Mouse (Mus musculus): Measurements from ENCODE around the gene Lad1.
A peak's percentile ranks its signal among the peaks of the same experiment; 100 is the strongest.

The Lad1 gene

GRCm38 (mm10) chr1:135794216-135795134, 23.9 kb upstream of the Lad1 start:
- Histone ChIP-seq H3K27me3 (ENCODE audit: insufficient read depth, low read length) (peaks cover 27% of the 10 kb centered on the region), H3K9me3 (ENCODE audit: low read length) (peaks cover 12% of the 10 kb centered on the region), H3K4me3 (replicated peaks; ENCODE audit: low read length) (peak overlapping the region; percentile 69), H3K36me3 (ENCODE audit: insufficient read depth, low read length) (no peaks in the 10 kb centered on the region), H3K4me1 (replicated peaks; ENCODE audit: low read depth, low read length) (peaks cover 63% of the 10 kb centered on the region)
- no peak for TF ChIP-seq CTCF (conservative IDR thresholded peaks at IDR 0.05; ENCODE audit: low read length)
- TF ChIP-seq POU5F1 (IDR thresholded peaks at IDR 0.05; ENCODE audit: borderline replicate concordance, low read length), result no peak
- no peak for TF ChIP-seq NANOG (IDR thresholded peaks at IDR 0.05; ENCODE audit: borderline replicate concordance, low read length)

- TF ChIP-seq NANOG (IDR thresholded peaks at IDR 0.05; ENCODE audit: borderline replicate concordance, low read length), result no peak
- no peak for TF ChIP-seq POU5F1 (IDR thresholded peaks at IDR 0.05; ENCODE audit: borderline replicate concordance, low read length)
- no peak for TF ChIP-seq CTCF (conservative IDR thresholded peaks at IDR 0.05; ENCODE audit: low read length)
- Histone ChIP-seq H3K4me1 (replicated peaks; ENCODE audit: low read depth, low read length) (peaks cover 25% of the 10 kb centered on the region), H3K36me3 (ENCODE audit: insufficient read depth, low read length) (no peaks in the 10 kb centered on the region), H3K9me3 (ENCODE audit: low read length) (peaks cover 12% of the 10 kb centered on the region), H3K4me3 (replicated peaks; ENCODE audit: low read length) (no peak overlapping the region), H3K27me3 (ENCODE audit: insufficient read depth, low read length) (peaks cover 37% of the 10 kb centered on the region)
Observed at GRCm38 (mm10) chr1:135798492-135798891, 19.9 kb upstream of the Lad1 start.

GRCm38 (mm10) chr1:135799109-135799627, 19.2 kb upstream of the Lad1 start:
- Histone ChIP-seq H3K4me1 (replicated peaks; ENCODE audit: low read depth, low read length) (peaks cover 19% of the 10 kb centered on the region), H3K27me3 (ENCODE audit: insufficient read depth, low read length) (peaks cover 35% of the 10 kb centered on the region), H3K4me3 (replicated peaks; ENCODE audit: low read length) (no peak overlapping the region), H3K36me3 (ENCODE audit: insufficient read depth, low read length) (no peaks in the 10 kb centered on the region), H3K9me3 (ENCODE audit: low read length) (peaks cover 12% of the 10 kb centered on the region)
- TF ChIP-seq POU5F1 (IDR thresholded peaks at IDR 0.05; ENCODE audit: borderline replicate concordance, low read length), result no peak

- H3K27me3 ChIP-seq (ENCODE audit: insufficient read depth, low read length), result peaks cover 36% of the 10 kb centered on the region
- H3K4me1 ChIP-seq (replicated peaks; ENCODE audit: low read depth, low read length), result peaks cover 12% of the 10 kb centered on the region
- no peaks in the 10 kb centered on the region for H3K36me3 ChIP-seq (ENCODE audit: insufficient read depth, low read length)
- no peak for TF ChIP-seq CTCF (conservative IDR thresholded peaks at IDR 0.05; ENCODE audit: low read length)
- TF ChIP-seq NANOG (IDR thresholded peaks at IDR 0.05; ENCODE audit: borderline replicate concordance, low read length), result no peak
- no peak for TF ChIP-seq POU5F1 (IDR thresholded peaks at IDR 0.05; ENCODE audit: borderline replicate concordance, low read length)
- H3K9me3 ChIP-seq (ENCODE audit: low read length), result peaks cover 12% of the 10 kb centered on the region
- no peak overlapping the region for H3K4me3 ChIP-seq (replicated peaks; ENCODE audit: low read length)
Observed at GRCm38 (mm10) chr1:135800192-135800950, 18.0 kb upstream of the Lad1 start.

- no peak for TF ChIP-seq NANOG (IDR thresholded peaks at IDR 0.05; ENCODE audit: borderline replicate concordance, low read length)
- TF ChIP-seq CTCF (conservative IDR thresholded peaks at IDR 0.05; ENCODE audit: low read length), result no peak
- TF ChIP-seq POU5F1 (IDR thresholded peaks at IDR 0.05; ENCODE audit: borderline replicate concordance, low read length), result no peak
- Histone ChIP-seq H3K4me1 (replicated peaks; ENCODE audit: low read depth, low read length) (peaks cover 39% of the 10 kb centered on the region), H3K36me3 (ENCODE audit: insufficient read depth, low read length) (no peaks in the 10 kb centered on the region), H3K4me3 (replicated peaks; ENCODE audit: low read length) (0 out of 2 replicates have a peak overlapping the region, but pooled peaks have one; percentile 17), H3K9me3 (ENCODE audit: low read length) (no peaks in the 10 kb centered on the region), H3K27me3 (ENCODE audit: insufficient read depth, low read length) (peaks cover 22% of the 10 kb centered on the region)
Observed at GRCm38 (mm10) chr1:135807546-135807945, 10.9 kb upstream of the Lad1 start.

GRCm38 (mm10) chr1:135810180-135810579, 8.2 kb upstream of the Lad1 start:
- no peak overlapping the region for H3K4me3 ChIP-seq (replicated peaks; ENCODE audit: low read length)
- H3K4me1 ChIP-seq (replicated peaks; ENCODE audit: low read depth, low read length), result peaks cover 55% of the 10 kb centered on the region
- H3K27me3 ChIP-seq (ENCODE audit: insufficient read depth, low read length), result peaks cover 20% of the 10 kb centered on the region
- H3K36me3 ChIP-seq (ENCODE audit: insufficient read depth, low read length), result no peaks in the 10 kb centered on the region
- no peaks in the 10 kb centered on the region for H3K9me3 ChIP-seq (ENCODE audit: low read length)
- no peak for TF ChIP-seq CTCF (conservative IDR thresholded peaks at IDR 0.05; ENCODE audit: low read length)
- TF ChIP-seq NANOG (IDR thresholded peaks at IDR 0.05; ENCODE audit: borderline replicate concordance, low read length), result no peak
- no peak for TF ChIP-seq POU5F1 (IDR thresholded peaks at IDR 0.05; ENCODE audit: borderline replicate concordance, low read length)

GRCm38 (mm10) chr1:135811016-135811646, 7.3 kb upstream of the Lad1 start:
- H3K9me3 ChIP-seq (ENCODE audit: low read length), result no peaks in the 10 kb centered on the region
- no peak overlapping the region for H3K4me3 ChIP-seq (replicated peaks; ENCODE audit: low read length)
- H3K36me3 ChIP-seq (ENCODE audit: insufficient read depth, low read length), result no peaks in the 10 kb centered on the region
- TF ChIP-seq CTCF (conservative IDR thresholded peaks at IDR 0.05; ENCODE audit: low read length) (peak; percentile 100), NANOG (IDR thresholded peaks at IDR 0.05; ENCODE audit: borderline replicate concordance, low read length) (no peak), POU5F1 (IDR thresholded peaks at IDR 0.05; ENCODE audit: borderline replicate concordance, low read length) (no peak)
- peaks cover 50% of the 10 kb centered on the region for H3K4me1 ChIP-seq (replicated peaks; ENCODE audit: low read depth, low read length)
- H3K27me3 ChIP-seq (ENCODE audit: insufficient read depth, low read length), result peaks cover 29% of the 10 kb centered on the region

GRCm38 (mm10) chr1:135812205-135812604, 6.2 kb upstream of the Lad1 start:
- H3K27me3 ChIP-seq (ENCODE audit: insufficient read depth, low read length), result peaks cover 39% of the 10 kb centered on the region
- no peaks in the 10 kb centered on the region for H3K9me3 ChIP-seq (ENCODE audit: low read length)
- H3K4me1 ChIP-seq (replicated peaks; ENCODE audit: low read depth, low read length), result peaks cover 46% of the 10 kb centered on the region
- no peaks in the 10 kb centered on the region for H3K36me3 ChIP-seq (ENCODE audit: insufficient read depth, low read length)
- H3K4me3 ChIP-seq (replicated peaks; ENCODE audit: low read length), result no peak overlapping the region
- TF ChIP-seq POU5F1 (IDR thresholded peaks at IDR 0.05; ENCODE audit: borderline replicate concordance, low read length) (no peak), NANOG (IDR thresholded peaks at IDR 0.05; ENCODE audit: borderline replicate concordance, low read length) (no peak), CTCF (conservative IDR thresholded peaks at IDR 0.05; ENCODE audit: low read length) (no peak)
